Mouse (Mus musculus) spleen, adult 2 months (tissue): ENCODE data around the gene Pttg1. TPM values are rescaled to one million over a fixed set of nuclear protein-coding genes. Genes with fewer than 3 reads are reported as not detected.

Experiments used
- DNase-seq, 2 experiments: peaks; one replicate each; pipeline versions ENCODE4 v3.0.0 to v3.0.0-alpha.2; 2012 to 2021; ENCODE audit warnings: low spot score in 2 of 2, low read depth in 1 of 2
- H3K27ac ChIP-seq: fragments of 200-500 bp; 2 replicates; pipeline ENCODE4 v1.5.1; 2012; ENCODE audit warnings: low read length, inconsistent platforms; ENCODE audit not compliant: insufficient read depth
- H3K27me3 ChIP-seq: fragments of 200-500 bp; 2 replicates; pipeline ENCODE4 v1.6.1; 2012; ENCODE audit warnings: mild to moderate bottlenecking, moderate library complexity, low read length, inconsistent platforms; ENCODE audit not compliant: control insufficient read depth, insufficient read depth
- H3K36me3 ChIP-seq: fragments of 200-500 bp; 2 replicates; pipeline ENCODE4 v1.6.1; 2012; ENCODE audit warnings: mild to moderate bottlenecking, low read length, inconsistent platforms; ENCODE audit not compliant: control insufficient read depth, insufficient read depth
- H3K4me1 ChIP-seq: fragments of 200-500 bp; 2 replicates; pipeline ENCODE4 v1.6.1; 2011; ENCODE audit warnings: inconsistent platforms; ENCODE audit not compliant: control insufficient read depth, insufficient read depth, insufficient read length
- H3K4me3 ChIP-seq: fragments of 200-500 bp; 2 replicates; pipeline ENCODE4 v1.5.1; 2011; ENCODE audit warnings: mild to moderate bottlenecking, inconsistent platforms; ENCODE audit not compliant: insufficient read depth, insufficient read length; ENCODE audit errors: extremely low read depth
- CTCF ChIP-seq: fragments of 200-500 bp; IDR thresholded peaks from 2 replicates; pipeline ENCODE4 v1.5.1; 2011; ENCODE audit warnings: mild to moderate bottlenecking, inconsistent platforms; ENCODE audit not compliant: insufficient read depth, insufficient read length, insufficient replicate concordance; ENCODE audit errors: extremely low read depth
- POLR2A ChIP-seq: fragments of 200-500 bp; IDR thresholded peaks from 2 replicates; pipeline ENCODE4 v1.6.1; 2011; ENCODE audit warnings: low read depth, low read length, inconsistent platforms
- WGBS: fragments of 180-500 bp; shearing (Covaris S2); methylation state at CpG from one replicate; pipeline ENCODE4 v1.1.7; 2018; 5-methylcytosine and 5-hydroxymethylcytosine counted together
- polyA plus RNA-seq: library from polyadenylated mRNA; depleted of rRNA; stranded (reverse); fragments of >200 nt; gene quantifications from 2 replicates; pipeline ENCODE4 v1.2.3, GENCODE M21; 2012

Pttg1 gene
- polyA plus RNA-seq, 1 experiment: 15.6 TPM

DNA sequence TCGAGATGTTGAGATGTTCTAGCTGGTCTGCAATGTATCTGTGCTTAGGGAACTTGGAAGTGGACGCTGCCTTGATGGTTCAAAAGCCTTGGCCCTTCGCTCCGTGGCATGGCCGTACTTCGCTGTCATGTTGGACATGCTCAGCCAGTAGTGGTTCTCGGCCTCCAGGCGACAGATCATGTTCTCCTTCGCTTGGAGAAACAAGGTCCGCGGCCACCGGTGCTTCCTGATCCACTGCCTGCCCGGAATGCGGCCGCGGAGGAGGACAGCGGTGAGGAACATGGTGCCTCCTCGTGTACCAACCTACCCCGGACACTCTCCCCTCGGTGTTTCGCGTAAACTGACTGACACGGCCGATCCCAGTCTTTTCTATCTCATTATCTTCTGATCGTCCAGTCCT, 37.2 kb upstream of the Pttg1 start:
- no peaks in the 10 kb centered on the region for H3K27me3 ChIP-seq
- 95% methylated on average over 25 of the region's 25 CpGs for WGBS
- no peak for DNase-seq
- H3K4me3 ChIP-seq: no peak overlapping the region
- no peak for TF ChIP-seq CTCF
- no peak for TF ChIP-seq POLR2A
- no peaks in the 10 kb centered on the region for H3K36me3 ChIP-seq
- no peak overlapping the region for H3K27ac ChIP-seq
- no peaks in the 10 kb centered on the region for H3K4me1 ChIP-seq

DNA sequence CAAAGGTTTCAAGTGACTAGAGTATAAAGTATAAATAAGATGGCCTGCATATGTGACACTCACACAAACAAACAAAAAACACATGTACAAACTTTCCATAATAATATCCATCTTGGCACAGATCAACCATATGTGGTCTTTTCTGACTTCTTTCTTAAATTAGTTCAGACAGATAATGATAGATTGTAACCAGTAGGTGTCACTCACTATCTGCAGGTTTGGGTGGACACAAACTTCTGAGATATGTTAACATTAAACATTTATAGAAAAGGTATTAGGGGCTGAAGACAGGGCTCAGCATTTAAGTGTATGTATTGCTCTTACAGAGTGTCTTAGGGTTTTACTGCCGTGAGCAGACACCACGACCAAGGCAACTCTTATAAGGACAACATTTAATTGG, 26.2 kb upstream of the Pttg1 start:
- H3K36me3 ChIP-seq: peaks cover 2% of the 10 kb centered on the region
- H3K27me3 ChIP-seq: no peaks in the 10 kb centered on the region
- WGBS: 77% methylated on average over 2 of the region's 2 CpGs
- no peak overlapping the region for H3K4me3 ChIP-seq
- no peak overlapping the region for H3K27ac ChIP-seq
- no peak for TF ChIP-seq POLR2A
- TF ChIP-seq CTCF: no peak
- H3K4me1 ChIP-seq: no peaks in the 10 kb centered on the region
- no peak for DNase-seq

DNA sequence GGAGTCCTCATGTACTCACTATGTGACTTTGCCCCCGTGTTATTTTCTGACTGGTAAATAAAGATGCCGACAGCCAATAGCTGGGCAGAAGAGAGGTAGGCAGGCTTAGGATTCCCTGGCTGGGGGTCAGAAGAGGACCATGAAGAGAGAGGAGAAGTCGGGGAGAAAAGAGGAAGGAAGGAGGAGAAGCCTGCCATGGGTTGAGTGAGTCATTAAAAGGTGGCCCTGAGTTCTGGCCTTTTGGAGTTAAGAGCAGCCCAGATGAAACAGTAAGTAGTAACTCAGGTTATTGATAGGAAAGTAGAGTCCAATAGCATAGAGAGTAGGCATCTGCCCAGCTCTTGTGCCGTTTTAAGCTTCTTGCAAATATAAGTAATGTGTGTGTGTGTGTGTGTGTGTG, 25.3 kb upstream of the Pttg1 start:
- no peak for DNase-seq

DNA sequence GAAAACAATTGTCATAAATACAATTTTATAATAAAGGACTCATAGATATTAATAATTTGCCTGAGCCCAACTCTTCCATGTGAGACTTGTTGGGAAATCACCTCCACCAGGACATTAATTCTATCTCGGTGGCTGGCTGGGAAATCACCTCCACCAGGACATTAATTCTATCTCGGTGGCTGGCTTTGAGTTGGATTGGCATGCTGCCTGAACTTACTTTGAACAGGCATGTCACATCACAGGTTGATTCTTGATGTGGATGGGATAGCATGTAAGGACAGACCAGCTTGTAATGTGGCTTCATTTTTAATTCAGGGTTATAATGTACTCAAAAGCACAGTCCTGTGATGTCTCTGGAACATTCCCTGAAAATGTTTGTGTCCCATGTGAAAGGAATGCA, 23.9 kb upstream of the Pttg1 start:
- H3K27ac ChIP-seq: no peak overlapping the region
- 84% methylated on average over 2 of the region's 2 CpGs for WGBS

More for the DNA sequence above, 25.3 kb upstream of the Pttg1 start:
- Histone ChIP-seq H3K36me3 (peaks cover 3% of the 10 kb centered on the region), H3K27me3 (no peaks in the 10 kb centered on the region), H3K4me1 (no peaks in the 10 kb centered on the region), H3K4me3 (no peak overlapping the region), H3K27ac (no peak overlapping the region)
- TF ChIP-seq CTCF: no peak
- TF ChIP-seq POLR2A: no peak
- WGBS: 30% methylated on average over 4 of the region's 4 CpGs

DNA sequence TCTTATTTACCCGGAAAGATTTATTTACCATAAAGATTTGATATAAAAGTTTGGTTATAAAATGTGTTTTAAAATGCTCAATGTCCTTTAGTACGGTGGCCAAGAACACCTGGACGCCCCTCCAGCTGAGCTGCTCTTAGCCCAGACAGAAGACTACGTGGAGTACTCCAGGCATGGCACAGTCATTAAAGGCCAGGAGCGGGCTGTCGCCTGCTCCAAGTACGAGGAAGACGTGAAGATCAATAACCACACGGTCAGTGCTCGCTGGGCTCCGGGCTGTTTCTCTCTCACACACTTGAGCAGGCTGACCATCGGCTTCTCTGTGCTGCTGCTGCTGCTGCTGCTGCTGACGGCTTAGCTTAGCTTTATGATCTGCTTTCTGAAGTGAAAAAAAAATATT, 17.1 kb upstream of the Pttg1 start:
- H3K27me3 ChIP-seq: no peaks in the 10 kb centered on the region
- H3K36me3 ChIP-seq: peaks cover 60% of the 10 kb centered on the region
- H3K4me1 ChIP-seq: no peaks in the 10 kb centered on the region
- 96% methylated on average over 13 of the region's 13 CpGs for WGBS
- H3K4me3 ChIP-seq: no peak overlapping the region
- H3K27ac ChIP-seq: no peak overlapping the region
- TF ChIP-seq CTCF (no peak), POLR2A (no peak)
- no peak for DNase-seq

More for the DNA sequence above, 23.9 kb upstream of the Pttg1 start:
- TF ChIP-seq POLR2A: no peak
- TF ChIP-seq CTCF: no peak
- Histone ChIP-seq H3K27me3 (no peaks in the 10 kb centered on the region), H3K4me3 (no peak overlapping the region), H3K4me1 (no peaks in the 10 kb centered on the region), H3K36me3 (peaks cover 13% of the 10 kb centered on the region)
- DNase-seq: no peak

DNA sequence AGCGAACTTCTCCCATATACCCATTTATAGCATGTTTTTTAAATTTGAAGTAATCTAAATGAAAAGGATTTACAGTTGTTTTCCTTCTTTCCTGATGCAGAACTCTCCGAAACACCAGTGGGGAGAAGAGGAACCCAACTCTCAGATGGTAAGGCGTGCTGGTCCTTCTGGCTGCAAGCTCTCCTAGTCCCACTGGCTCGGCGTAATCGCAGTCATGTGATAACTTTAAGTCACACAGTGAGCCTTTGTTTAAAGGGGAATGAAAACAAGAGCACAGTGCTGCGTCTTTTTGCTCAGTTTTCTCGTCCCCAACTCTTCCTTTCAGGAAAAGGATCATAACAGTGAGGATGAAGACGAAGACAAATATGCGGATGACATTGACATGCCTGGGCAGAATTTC, 15.1 kb upstream of the Pttg1 start:
- H3K4me3 ChIP-seq: no peak overlapping the region
- H3K4me1 ChIP-seq: no peaks in the 10 kb centered on the region
- no peak overlapping the region for H3K27ac ChIP-seq
- peaks cover 67% of the 10 kb centered on the region for H3K36me3 ChIP-seq
- no peak for TF ChIP-seq POLR2A
- TF ChIP-seq CTCF: no peak
- DNase-seq: no peak
- H3K27me3 ChIP-seq: no peaks in the 10 kb centered on the region
- WGBS: 96% methylated on average over 10 of the region's 10 CpGs

DNA sequence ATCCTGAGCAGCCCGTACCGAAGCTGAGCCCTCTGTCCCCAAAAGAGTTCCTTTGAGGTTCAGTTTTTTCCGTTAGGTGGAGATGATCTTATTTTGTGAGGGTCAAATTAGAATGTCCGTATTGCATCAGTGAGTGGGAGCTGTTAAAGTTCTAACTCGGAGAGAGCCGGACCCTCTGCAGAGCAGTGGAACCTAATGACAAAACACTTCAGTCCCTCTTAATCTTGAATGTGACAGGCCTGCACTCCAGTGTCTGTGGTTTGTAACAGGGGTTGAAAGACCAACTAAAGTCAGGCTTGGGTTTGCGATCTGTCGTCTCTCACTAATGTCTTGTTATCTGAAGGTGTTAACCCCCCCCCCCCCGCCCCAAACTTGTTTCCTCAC, 8.0 kb upstream of the Pttg1 start:
- no peak for DNase-seq
- Histone ChIP-seq H3K4me1 (peaks cover 3% of the 10 kb centered on the region; the same call in 1 of the 2 replicates), H3K4me3 (peak overlapping the region; percentile 72), H3K27ac (peak overlapping the region; percentile 49; the same call in 1 of the 2 replicates), H3K27me3 (no peaks in the 10 kb centered on the region), H3K36me3 (peaks cover 12% of the 10 kb centered on the region)
- 2% methylated on average over 9 of the region's 9 CpGs for WGBS
- TF ChIP-seq POLR2A: no peak
- no peak for TF ChIP-seq CTCF
